Mouse (Mus musculus) C2C12 (cell line): Measurements from ENCODE around the gene Tmem230. TPM values are rescaled to one million over a fixed set of nuclear protein-coding genes. Genes with fewer than 3 reads are reported as not detected.

Experiments used
- H3K27me3 ChIP-seq: one replicate; pipeline ENCODE4 v1.6.1; 2011; ENCODE audit not compliant: control insufficient read depth, insufficient read depth, insufficient read length
- H3K36me3 ChIP-seq: one replicate; pipeline ENCODE4 v1.6.1; 2011; ENCODE audit not compliant: control insufficient read depth, insufficient read depth
- H3K4me3 ChIP-seq: one replicate; pipeline ENCODE4 v1.5.1; 2011; ENCODE audit warnings: mild to moderate bottlenecking, control low read depth; ENCODE audit not compliant: poor library complexity, insufficient read depth, severe bottlenecking
- H3K79me2 ChIP-seq: one replicate; pipeline ENCODE4 v1.6.1; 2011; ENCODE audit not compliant: control insufficient read depth, insufficient read depth
- H3K79me3 ChIP-seq: one replicate; pipeline ENCODE4 v1.6.1; 2011; ENCODE audit warnings: low read depth, control low read depth
- H3ac ChIP-seq: one replicate; pipeline ENCODE3; 2011; ENCODE audit warnings: low read depth; ENCODE audit not compliant: control insufficient read depth, insufficient read length
- CEBPB ChIP-seq: IDR thresholded peaks from one replicate; pipeline ENCODE4 v1.6.1; 2011; ENCODE audit warnings: low read depth, mild to moderate bottlenecking, control low read depth, moderate library complexity
- CTCF ChIP-seq: IDR thresholded peaks from one replicate; pipeline ENCODE4 v1.5.1; 2011; ENCODE audit not compliant: control insufficient read depth, insufficient read depth, insufficient read length
- FOSL1 ChIP-seq: IDR thresholded peaks from one replicate; pipeline ENCODE4 v1.8.0; 2011; ENCODE audit warnings: mild to moderate bottlenecking, low read length; ENCODE audit not compliant: poor library complexity, insufficient read depth, severe bottlenecking
- MAX ChIP-seq: IDR thresholded peaks from one replicate; pipeline ENCODE4 v1.6.1; 2011; ENCODE audit warnings: mild to moderate bottlenecking, control low read depth
- MYOD1 ChIP-seq: IDR thresholded peaks from one replicate; pipeline ENCODE4 v1.6.1; 2011; ENCODE audit warnings: low read depth; ENCODE audit not compliant: control insufficient read depth, insufficient read length
- MYOG ChIP-seq: IDR thresholded peaks from one replicate; pipeline ENCODE4 v1.6.1; 2011; ENCODE audit not compliant: control insufficient read depth, insufficient read length; ENCODE audit errors: extremely low read depth
- USF1 ChIP-seq: IDR thresholded peaks from one replicate; pipeline ENCODE4 v1.6.1; 2011; ENCODE audit warnings: low read depth, mild to moderate bottlenecking, control low read depth, moderate library complexity
- polyA plus RNA-seq: library from polyadenylated mRNA; unstranded; fragments of >200 nt; fragmentation: generic; extraction: Trizol; gene quantifications from one replicate; pipeline ENCODE4 v1.2.1, GENCODE M21; 2012; ENCODE audit warnings: missing spikeins

Tmem230 gene
- polyA plus RNA-seq, 1 experiment = 29.1 TPM

DNA sequence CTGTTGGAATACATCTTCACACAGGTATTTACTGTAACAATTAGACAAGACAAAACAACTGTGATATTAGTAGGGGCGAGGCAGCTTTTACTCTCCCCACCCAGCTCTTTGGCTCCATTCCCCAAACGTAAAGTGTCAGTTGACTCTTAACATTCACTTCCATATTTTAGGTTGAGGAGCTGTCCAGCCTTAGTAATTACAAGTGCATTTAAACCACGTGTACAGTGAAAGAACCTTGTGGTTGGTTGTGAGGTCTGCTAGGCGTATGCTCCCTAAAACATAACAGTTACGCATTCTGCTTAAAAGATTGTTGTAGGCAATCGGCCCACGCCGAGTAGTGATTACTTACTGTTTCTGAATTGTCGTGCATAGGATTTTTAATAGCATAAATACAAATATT is 17.6 kb upstream of the Tmem230 start:
- peaks cover 50% of the 10 kb centered on the region for H3K79me3 ChIP-seq
- TF ChIP-seq MYOD1 = no peak
- TF ChIP-seq FOSL1 = no peak
- no peak for TF ChIP-seq MYOG
- no peak for TF ChIP-seq CTCF
- no peak for TF ChIP-seq CEBPB
- TF ChIP-seq MAX = no peak
- no peaks in the 10 kb centered on the region for H3K27me3 ChIP-seq
- H3K36me3 ChIP-seq = no peaks in the 10 kb centered on the region
- no peak overlapping the region for H3K4me3 ChIP-seq
- H3K79me2 ChIP-seq = peaks cover 68% of the 10 kb centered on the region
- no peak overlapping the region for H3ac ChIP-seq

DNA sequence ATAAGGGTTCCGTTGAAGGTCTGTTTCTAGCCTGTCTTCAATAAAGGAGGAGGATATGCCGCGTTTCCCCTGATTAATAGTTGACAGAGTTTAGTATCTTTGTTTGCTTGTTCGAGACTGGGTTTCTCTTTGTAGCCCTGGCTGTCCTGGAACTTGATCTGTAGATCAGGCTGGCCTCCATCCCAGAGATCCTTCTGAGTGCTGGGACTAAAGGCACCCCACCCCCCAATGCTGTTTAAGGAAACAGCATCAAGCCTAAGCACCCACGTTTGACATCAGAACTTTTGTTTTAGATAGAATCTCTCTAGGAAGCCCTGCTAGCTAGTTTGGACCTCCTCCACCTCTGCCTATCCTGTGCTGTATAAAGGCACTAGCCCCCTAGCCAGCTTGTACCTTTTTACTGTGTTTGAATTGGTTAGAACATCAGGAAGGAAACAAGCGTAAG is 16.7 kb upstream of the Tmem230 start:
- no peak for TF ChIP-seq FOSL1
- TF ChIP-seq MYOG = no peak
- TF ChIP-seq MYOD1 = no peak
- TF ChIP-seq CTCF = no peak
- TF ChIP-seq CEBPB = no peak
- Histone ChIP-seq H3K36me3 (no peaks in the 10 kb centered on the region), H3K79me3 (peaks cover 42% of the 10 kb centered on the region), H3ac (peak overlapping the region; percentile 72), H3K4me3 (peak overlapping the region; percentile 61), H3K27me3 (no peaks in the 10 kb centered on the region), H3K79me2 (peaks cover 59% of the 10 kb centered on the region)

DNA sequence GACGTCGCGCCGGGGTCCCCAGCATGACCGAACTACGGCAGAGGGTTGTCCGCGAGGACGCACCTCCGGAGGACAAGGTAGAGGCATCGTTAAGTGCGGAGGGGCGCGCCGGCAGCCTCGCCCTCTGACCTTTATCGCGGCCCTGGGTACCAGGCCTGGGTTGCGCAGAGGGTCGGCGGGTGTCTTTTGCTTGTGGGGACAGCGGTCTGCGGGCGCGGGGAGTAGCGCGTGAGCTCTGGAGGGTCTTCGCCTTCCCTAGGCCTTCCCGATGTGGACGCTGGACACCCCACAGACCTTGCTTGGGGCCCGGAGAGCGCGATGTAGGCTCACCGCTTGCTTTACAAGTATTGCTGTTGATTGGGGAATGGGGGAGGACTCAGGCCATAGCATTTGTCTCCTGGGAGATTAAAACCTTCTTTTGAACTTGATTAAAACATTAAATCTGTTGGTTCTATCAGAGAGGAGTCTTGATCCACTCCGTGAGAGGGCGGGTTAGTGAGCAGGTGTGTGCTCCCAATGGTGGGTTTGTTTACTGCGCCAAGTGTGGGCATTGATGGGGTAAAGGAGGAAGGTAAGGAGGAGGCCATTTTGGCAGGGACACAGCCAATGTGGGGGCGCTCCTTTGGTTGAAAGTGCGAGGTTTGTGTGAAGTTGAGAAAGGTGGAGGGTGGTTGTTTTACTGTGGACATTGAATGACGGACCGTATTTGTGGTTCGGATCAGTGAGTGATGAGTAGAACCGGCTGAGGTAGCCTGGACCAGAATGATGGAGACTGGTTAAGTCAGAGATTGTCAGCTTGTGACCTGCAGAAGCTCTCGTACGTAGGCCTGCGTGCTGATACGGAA is 16.0 kb upstream of the Tmem230 start:
- Histone ChIP-seq H3K36me3 (no peaks in the 10 kb centered on the region), H3K27me3 (no peaks in the 10 kb centered on the region), H3K79me3 (peaks cover 40% of the 10 kb centered on the region), H3K4me3 (peak overlapping the region; percentile 61), H3K79me2 (peaks cover 52% of the 10 kb centered on the region), H3ac (peak overlapping the region; percentile 97)
- no peak for TF ChIP-seq MYOD1

DNA sequence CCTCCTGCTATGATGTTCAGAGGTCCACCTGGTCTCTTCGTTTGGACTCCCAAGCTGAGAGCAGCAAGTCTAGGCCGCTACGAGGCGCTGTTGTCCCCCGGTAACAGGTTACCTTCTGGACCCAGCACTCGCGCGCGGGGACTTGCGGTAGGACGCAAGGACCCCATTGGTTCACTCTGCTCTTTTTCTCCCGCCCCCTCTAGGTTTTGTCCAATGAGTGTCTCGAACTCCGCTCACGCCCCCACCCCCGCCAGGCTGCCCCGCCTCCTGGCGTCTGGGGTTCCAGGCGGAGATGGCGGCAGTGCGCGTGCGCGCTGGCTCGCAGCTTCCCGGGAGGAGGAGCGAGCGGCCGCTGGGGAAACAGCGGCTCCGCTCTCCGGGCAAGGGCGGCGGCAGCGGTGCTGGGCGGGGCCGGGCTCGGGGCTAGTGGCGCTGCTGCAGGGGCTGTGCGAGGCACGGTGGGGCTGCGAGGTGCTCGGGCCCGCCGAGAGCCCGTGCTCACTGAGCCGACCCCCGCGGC is 15.3 kb upstream of the Tmem230 start, which contains the start of gene Cds2:
Gene Cds2, plus strand, starts transcription at position 270 of the 520 bp plus-strand sequence.
- Histone ChIP-seq H3K27me3 (no peaks in the 10 kb centered on the region), H3ac (peak within 1 kb of the TSS; percentile 97), H3K36me3 (no peaks in the 10 kb centered on the region), H3K4me3 (peak within 1 kb of the TSS; percentile 61), H3K79me2 (peaks cover 45% of the 10 kb centered on the region), H3K79me3 (peaks cover 33% of the 10 kb centered on the region)
- TF ChIP-seq FOSL1 = no peak
- peak; percentile 78 for TF ChIP-seq MAX
- no peak for TF ChIP-seq MYOG
- no peak for TF ChIP-seq USF1
- TF ChIP-seq CTCF = peak; percentile 62
- TF ChIP-seq CEBPB = no peak
- no peak for TF ChIP-seq MYOD1

DNA sequence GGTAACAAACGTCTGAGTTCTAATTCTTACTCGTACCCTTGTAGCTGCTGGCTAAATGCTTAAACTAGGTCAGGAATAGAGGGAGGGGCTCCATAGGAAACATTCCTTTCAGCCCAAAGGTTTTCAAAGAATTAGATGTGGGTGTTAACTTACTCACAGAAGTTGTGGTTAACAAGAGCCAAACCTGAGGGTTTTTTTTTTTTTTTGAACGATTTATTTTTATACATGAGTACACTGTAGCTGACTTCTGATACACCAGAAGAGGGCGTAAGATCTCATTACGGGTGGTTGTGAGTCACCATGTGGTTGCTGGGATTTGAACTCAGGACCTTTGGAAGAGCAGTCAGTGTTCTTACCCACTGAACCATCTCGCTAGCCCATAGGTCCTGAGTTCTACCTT is 14.6 kb upstream of the Tmem230 start:
- Histone ChIP-seq H3K27me3 (no peaks in the 10 kb centered on the region), H3K79me2 (peaks cover 37% of the 10 kb centered on the region), H3K79me3 (peaks cover 27% of the 10 kb centered on the region), H3K36me3 (no peaks in the 10 kb centered on the region), H3ac (no peak overlapping the region), H3K4me3 (no peak overlapping the region)
- TF ChIP-seq MYOG = no peak
- no peak for TF ChIP-seq MYOD1

DNA sequence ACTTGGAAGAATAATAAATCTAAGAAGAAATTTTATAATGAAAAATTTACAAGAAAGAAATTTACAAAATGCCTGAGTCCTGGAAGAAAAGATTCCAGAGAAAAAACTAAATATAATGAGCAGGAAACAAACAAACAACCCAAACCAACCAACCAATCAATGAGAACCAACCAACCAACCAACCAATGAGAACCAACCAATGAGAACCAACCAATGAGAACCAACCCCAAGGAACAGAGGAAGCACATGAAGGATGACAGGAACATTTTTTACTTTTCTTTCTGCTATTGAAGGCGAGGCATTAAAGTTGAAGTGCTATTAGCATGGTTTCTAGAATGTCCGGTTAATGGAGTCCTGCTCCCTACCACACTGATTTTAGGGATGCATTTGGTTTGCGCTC is 13.0 kb upstream of the Tmem230 start:
- H3K27me3 ChIP-seq = no peaks in the 10 kb centered on the region
- TF ChIP-seq MYOD1 (no peak), MYOG (no peak), CEBPB (no peak)
- H3K79me2 ChIP-seq = peaks cover 25% of the 10 kb centered on the region
- H3ac ChIP-seq = no peak overlapping the region
- no peak overlapping the region for H3K4me3 ChIP-seq
- H3K36me3 ChIP-seq = no peaks in the 10 kb centered on the region
- H3K79me3 ChIP-seq = peaks cover 17% of the 10 kb centered on the region
